Mouse (Mus musculus) liver, postnatal 0 days (tissue): ENCODE results near the gene Kif26b.

Experiments
- CTCF ChIP-seq: sonication (generic); IDR thresholded peaks from 2 replicates; pipeline ENCODE4 v1.5.1; 2016; ENCODE audit warnings: antibody characterized with exemption, low read depth
- EP300 ChIP-seq: IDR thresholded peaks from 2 replicates; pipeline ENCODE4 v1.6.1; 2016; ENCODE audit warnings: antibody characterized with exemption, low read depth, mild to moderate bottlenecking

GRCm38 (mm10) chr1:178936976-178937375 is 408.1 kb downstream of the Kif26b start:
- TF ChIP-seq CTCF (no peak), EP300 (no peak)
